Mouse (Mus musculus) central nervous system, embryonic 14 days (tissue): ENCODE data around the gene Gamt. TPM values are rescaled to one million over a fixed set of nuclear protein-coding genes. Genes with fewer than 3 reads are reported as not detected.

Experiments used
- polyA plus RNA-seq: library from polyadenylated mRNA; depleted of rRNA; stranded (reverse); fragments of >200 nt; gene quantifications from 2 replicates; pipeline ENCODE4 v1.2.3, GENCODE M21; 2012; rRNA removed

The Gamt gene
- polyA plus RNA-seq, result 15.4 and 28.3 TPM in 2 replicates

DNA sequence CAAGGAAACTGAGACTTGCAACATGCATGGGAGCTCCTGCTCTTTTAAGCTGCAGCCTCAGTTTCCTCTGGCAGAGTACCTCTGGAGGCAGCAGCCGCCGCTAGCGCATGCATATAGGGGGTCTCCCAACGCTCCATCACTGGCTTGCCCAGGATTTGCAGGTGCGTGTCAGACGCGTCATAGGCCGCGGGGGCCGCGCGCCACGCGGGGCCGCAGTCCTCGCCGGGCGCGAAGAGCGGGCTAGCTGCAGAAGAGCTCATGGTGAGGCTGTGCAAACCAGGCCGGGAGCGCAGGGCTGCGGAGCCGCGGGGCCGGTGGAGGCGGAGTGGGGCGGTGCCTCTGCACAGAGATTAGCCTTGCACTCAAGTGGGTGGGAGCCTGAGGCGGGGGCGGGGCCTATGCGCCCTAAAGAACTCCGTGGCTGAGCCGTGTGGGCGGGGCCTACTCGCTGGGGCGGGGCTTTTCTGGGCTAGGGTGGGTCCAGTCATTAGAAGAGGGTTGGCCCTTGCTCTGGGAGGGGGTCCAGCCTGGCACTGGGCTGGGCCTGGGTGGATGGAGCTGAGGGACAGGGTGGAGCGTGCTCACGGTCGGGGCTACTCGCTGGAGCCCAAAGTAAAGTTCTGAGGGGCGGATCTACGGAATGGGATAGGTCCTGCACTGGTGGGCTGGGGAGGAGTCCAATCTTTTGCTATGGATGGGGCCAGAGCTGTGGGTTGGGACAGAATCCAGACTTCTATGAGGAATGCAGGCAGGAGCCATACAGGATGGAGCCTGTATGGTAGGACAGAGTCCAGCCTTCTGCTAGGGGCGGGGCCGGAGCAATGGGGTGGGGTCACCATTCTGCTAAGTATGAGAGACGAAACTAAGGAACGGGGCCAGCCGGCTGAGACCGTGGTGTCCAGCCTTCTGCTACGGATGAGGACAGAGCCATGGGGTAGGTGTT, at the start of gene Gamt, which contains the start of gene Dazap1:
Gene Gamt, minus strand, starts transcription at position 371 of the 943 bp plus-strand sequence.
Gene Dazap1, plus strand, starts transcription at position 845 of the 943 bp plus-strand sequence.

GRCm38 (mm10) chr10:80295618-80296425, 35.0 kb upstream of the Gamt start, which contains the start of gene Apc2:
Gene Apc2, plus strand, starts transcription at chr10:80295977.

GRCm38 (mm10) chr10:80292251-80293146, 31.7 kb upstream of the Gamt start, which contains the start of gene Rps15:
Gene Rps15, plus strand, starts transcription at chr10:80292453.

DNA sequence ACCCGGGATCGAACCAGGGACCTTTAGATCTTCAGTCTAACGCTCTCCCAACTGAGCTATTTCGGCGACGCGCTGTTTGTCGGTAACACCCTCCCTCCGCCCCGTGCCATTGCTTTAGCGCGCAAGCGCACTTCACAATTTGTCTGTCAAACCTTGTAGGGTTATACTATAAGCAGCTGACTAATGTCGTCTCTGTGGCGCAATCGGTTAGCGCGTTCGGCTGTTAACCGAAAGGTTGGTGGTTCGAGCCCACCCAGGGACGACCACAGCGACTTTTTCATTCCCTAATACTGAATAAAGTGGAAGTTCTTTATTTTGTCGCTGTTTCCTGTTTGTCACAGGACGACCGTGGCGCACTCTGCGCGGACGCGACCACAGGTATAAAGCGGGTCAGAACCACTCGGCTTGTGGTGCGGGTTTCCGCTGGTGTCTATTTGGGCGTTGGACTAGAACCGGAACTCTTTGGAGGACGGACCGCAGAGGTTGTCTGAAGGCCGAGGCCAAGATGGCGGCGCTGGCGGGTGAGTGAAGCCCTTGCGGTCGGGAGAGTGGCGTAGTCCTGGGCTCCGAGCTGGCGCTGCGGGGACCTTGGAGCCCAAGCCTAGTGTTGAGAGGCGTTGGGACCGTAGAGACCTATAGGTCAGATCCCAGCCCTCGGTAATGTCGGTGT, 11.7 kb downstream of the Gamt start, which contains the start of gene Ndufs7:
Gene Ndufs7, plus strand, starts transcription at position 151 of the 670 bp plus-strand sequence.

GRCm38 (mm10) chr10:80226416-80227165, 34.2 kb downstream of the Gamt start, which contains the start of gene Mum1:
Gene Mum1, plus strand, starts transcription at chr10:80226434.

Other genes starting within 250 kb of the Gamt start
- 4.7 and 6.9 TPM in 2 replicates for gene Arhgap45, start 244.4 kb downstream of the Gamt start, polyA plus RNA-seq
- 262 and 267 TPM in 2 replicates for gene Polr2e, start 221.2 kb downstream of the Gamt start, polyA plus RNA-seq
- gene Gpx4, start 213.8 kb downstream of the Gamt start, polyA plus RNA-seq, result 405 and 406 TPM in 2 replicates
- 28.9 and 30.5 TPM in 2 replicates for gene Sbno2, start 155.4 kb downstream of the Gamt start, polyA plus RNA-seq
- gene Stk11, start 145.2 kb downstream of the Gamt start, polyA plus RNA-seq, result 122 and 127 TPM in 2 replicates
- gene Atp5d, start 122.4 kb downstream of the Gamt start, polyA plus RNA-seq, result 370 and 392 TPM in 2 replicates
- 141 and 148 TPM in 2 replicates for gene Cbarp, start 120.2 kb downstream of the Gamt start, polyA plus RNA-seq
- gene Midn, start 112.7 kb downstream of the Gamt start, polyA plus RNA-seq, result 166 and 189 TPM in 2 replicates
- 465 and 485 TPM in 2 replicates for gene Cirbp, start 95.0 kb downstream of the Gamt start, polyA plus RNA-seq
- gene 1600002K03Rik, start 88.1 kb downstream of the Gamt start, polyA plus RNA-seq, result 19.6 and 22.3 TPM in 2 replicates
- gene Efna2, start 81.5 kb downstream of the Gamt start, polyA plus RNA-seq, result 44.2 and 45.0 TPM in 2 replicates
- gene Mum1, start 34.6 kb downstream of the Gamt start, polyA plus RNA-seq, result 67.3 and 73.6 TPM in 2 replicates
- gene Ndufs7, start 11.9 kb downstream of the Gamt start, polyA plus RNA-seq, result 288 TPM in 2 replicates
- gene Dazap1, start 474 bp upstream of the Gamt start, polyA plus RNA-seq, result 207 and 232 TPM in 2 replicates
- 2,757 and 2,767 TPM in 2 replicates for gene Rps15, start 31.4 kb upstream of the Gamt start, polyA plus RNA-seq
- 145 and 166 TPM in 2 replicates for gene Apc2, start 35.0 kb upstream of the Gamt start, polyA plus RNA-seq
- gene 2310011J03Rik, start 59.5 kb upstream of the Gamt start, polyA plus RNA-seq, result 29.7 and 29.8 TPM in 2 replicates
- 4.5 and 6.3 TPM in 2 replicates for gene Pcsk4, start 68.5 kb upstream of the Gamt start, polyA plus RNA-seq
- gene Reep6, start 68.9 kb upstream of the Gamt start, polyA plus RNA-seq, result 2.2 and 3.2 TPM in 2 replicates
- gene Adamtsl5, start 87.4 kb upstream of the Gamt start, polyA plus RNA-seq, result 1.4 and 2.8 TPM in 2 replicates
- gene Plk5, start 95.4 kb upstream of the Gamt start, polyA plus RNA-seq, result 2.6 and 2.9 TPM in 2 replicates
- gene Mex3d, start 126.6 kb upstream of the Gamt start, polyA plus RNA-seq, result 86.4 and 98.5 TPM in 2 replicates
- 273 and 295 TPM in 2 replicates for gene Mbd3, start 138.5 kb upstream of the Gamt start, polyA plus RNA-seq
- 870 and 900 TPM in 2 replicates for gene Uqcr11, start 145.8 kb upstream of the Gamt start, polyA plus RNA-seq
- gene Tcf3, start 172.6 kb upstream of the Gamt start, polyA plus RNA-seq, result 145 and 156 TPM in 2 replicates
- gene Onecut3, start 233.8 kb upstream of the Gamt start, polyA plus RNA-seq, result 4.1 and 6.6 TPM in 2 replicates